Mouse (Mus musculus) midbrain, embryonic 16.5 days (tissue): ENCODE measurements around the gene Tnr. TPM values are rescaled to one million over a fixed set of nuclear protein-coding genes. Genes with fewer than 3 reads are reported as not detected.

Experiments used
- ATAC-seq: fragments of 200-750 bp; cut with Nextera tagmentation; 2 replicates; pipeline ENCODE4 v1.8.0; 2017; ENCODE audit warnings: moderate TSS enrichment
- H3K27ac ChIP-seq: fragments of 300-500 bp; sonication (generic); 2 replicates; pipeline ENCODE4 v1.5.1; 2014; ENCODE audit warnings: mild to moderate bottlenecking, low read length, mixed read lengths
- H3K27me3 ChIP-seq: fragments of 300-500 bp; sonication (generic); 2 replicates; pipeline ENCODE4 v1.6.1; 2014; ENCODE audit warnings: low read depth, low read length, mixed read lengths; ENCODE audit not compliant: control insufficient read depth, insufficient read depth
- H3K36me3 ChIP-seq: fragments of 300-500 bp; sonication (generic); 2 replicates; pipeline ENCODE4 v1.6.1; 2014; ENCODE audit warnings: mild to moderate bottlenecking, low read length, moderate library complexity, mixed read lengths; ENCODE audit not compliant: control insufficient read depth, insufficient read depth
- H3K4me1 ChIP-seq: fragments of 300-500 bp; sonication (generic); 2 replicates; pipeline ENCODE4 v1.6.1; 2014; ENCODE audit warnings: mild to moderate bottlenecking, low read length, mixed read lengths; ENCODE audit not compliant: control insufficient read depth, insufficient read depth
- H3K4me2 ChIP-seq: fragments of 300-500 bp; sonication (generic); 2 replicates; pipeline ENCODE4 v1.6.1; 2014; ENCODE audit warnings: mild to moderate bottlenecking, low read length, mixed read lengths
- H3K4me3 ChIP-seq: fragments of 300-500 bp; sonication (generic); 2 replicates; pipeline ENCODE4 v1.5.1; 2014; ENCODE audit warnings: low read depth, mild to moderate bottlenecking, low read length, moderate library complexity, mixed read lengths
- H3K9ac ChIP-seq: fragments of 300-500 bp; sonication (generic); 2 replicates; pipeline ENCODE4 v1.6.1; 2014; ENCODE audit warnings: low read depth, low read length, mixed read lengths
- H3K9me3 ChIP-seq: fragments of 300-500 bp; sonication (generic); replicated peaks from 2 replicates; pipeline ENCODE4 v1.6.1; 2014; ENCODE audit warnings: mild to moderate bottlenecking, low read length, mixed read lengths; ENCODE audit not compliant: control insufficient read depth, poor library complexity, severe bottlenecking
- WGBS: fragments of 180-500 bp; shearing (Covaris S2); extraction: QIAGEN DNeasy Blood & Tissue Kit; methylation state at CpG from one replicate; pipeline ENCODE4 v1.1.7; 2014; 5-methylcytosine and 5-hydroxymethylcytosine counted together
- polyA plus RNA-seq: library from polyadenylated mRNA; unstranded; fragments of >200 nt; fragmentation: Nextera tagmentation; extraction: Ambion mirVana; gene quantifications from 2 replicates; pipeline ENCODE4 v1.2.1, GENCODE M21; 2015

The Tnr gene
- polyA plus RNA-seq, 1 experiment from 2014 or later, result 5.4 TPM

DNA sequence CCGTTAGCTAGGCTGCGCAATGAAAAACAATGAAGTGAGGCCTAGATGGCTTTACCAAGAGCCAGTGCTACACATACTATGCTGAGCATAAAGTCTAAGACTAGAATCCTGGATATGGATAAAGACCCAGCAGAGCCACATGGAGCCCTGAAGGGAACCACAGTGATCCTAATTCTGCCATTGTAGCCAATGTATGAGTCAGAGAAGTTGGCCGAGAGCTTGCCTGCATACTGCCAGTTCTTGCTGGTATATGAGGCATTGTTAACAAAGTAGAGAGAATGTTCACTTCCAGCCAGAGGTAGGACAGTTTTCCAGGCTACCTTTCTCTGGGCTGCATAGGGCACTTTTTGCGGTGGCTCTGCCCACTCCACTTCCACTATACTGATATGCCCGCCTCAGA is 365.0 kb downstream of the Tnr start:
- H3K4me2 ChIP-seq, result no peak overlapping the region
- no peaks in the 10 kb centered on the region for H3K9me3 ChIP-seq
- ATAC-seq, result no peak
- 97% methylated on average over 5 of the region's 5 CpGs for WGBS
- no peak overlapping the region for H3K4me3 ChIP-seq
- H3K4me1 ChIP-seq, result no peaks in the 10 kb centered on the region
- H3K27me3 ChIP-seq, result no peaks in the 10 kb centered on the region
- no peak overlapping the region for H3K27ac ChIP-seq
- H3K36me3 ChIP-seq, result no peaks in the 10 kb centered on the region
- no peak overlapping the region for H3K9ac ChIP-seq

DNA sequence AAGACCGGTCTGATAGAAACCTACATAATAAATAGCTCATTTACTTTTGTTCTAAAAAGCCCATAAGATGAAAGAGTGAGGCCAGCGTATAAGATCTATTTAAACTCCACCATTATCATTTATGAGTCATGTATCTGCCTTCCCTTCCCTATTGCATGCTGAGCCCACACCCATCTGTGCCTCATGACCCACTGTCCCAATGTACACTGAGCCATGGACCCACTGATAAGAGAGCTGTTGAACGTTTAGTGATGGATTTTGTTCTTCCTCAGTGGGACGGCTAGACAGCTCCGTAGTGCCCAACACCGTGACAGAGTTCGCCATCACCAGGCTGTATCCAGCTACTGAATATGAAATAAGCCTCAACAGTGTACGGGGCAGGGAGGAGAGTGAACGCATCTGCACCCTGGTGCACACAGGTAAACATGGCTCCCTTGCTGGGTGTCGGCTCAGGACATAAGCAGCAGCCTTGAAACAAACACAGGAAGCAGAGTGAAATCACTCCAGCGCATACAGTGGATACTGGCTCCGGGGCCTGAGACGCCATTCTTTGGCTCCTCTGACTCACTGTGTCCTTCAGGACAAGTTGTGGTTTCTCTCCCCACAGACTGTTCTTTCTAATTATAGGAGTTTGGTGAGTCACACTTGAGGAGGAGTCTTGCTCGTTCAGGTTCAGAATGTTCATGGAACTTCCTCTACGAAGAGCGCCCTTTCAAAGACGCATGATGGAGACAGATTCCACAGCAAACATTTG is 365.6 kb downstream of the Tnr start:
- Histone ChIP-seq H3K4me3 (no peak overlapping the region), H3K27ac (no peak overlapping the region), H3K9ac (no peak overlapping the region), H3K9me3 (no peaks in the 10 kb centered on the region), H3K4me1 (no peaks in the 10 kb centered on the region), H3K4me2 (no peak overlapping the region), H3K36me3 (no peaks in the 10 kb centered on the region), H3K27me3 (no peaks in the 10 kb centered on the region)
- WGBS, result 96% methylated on average over 17 of the region's 17 CpGs
- no peak for ATAC-seq

DNA sequence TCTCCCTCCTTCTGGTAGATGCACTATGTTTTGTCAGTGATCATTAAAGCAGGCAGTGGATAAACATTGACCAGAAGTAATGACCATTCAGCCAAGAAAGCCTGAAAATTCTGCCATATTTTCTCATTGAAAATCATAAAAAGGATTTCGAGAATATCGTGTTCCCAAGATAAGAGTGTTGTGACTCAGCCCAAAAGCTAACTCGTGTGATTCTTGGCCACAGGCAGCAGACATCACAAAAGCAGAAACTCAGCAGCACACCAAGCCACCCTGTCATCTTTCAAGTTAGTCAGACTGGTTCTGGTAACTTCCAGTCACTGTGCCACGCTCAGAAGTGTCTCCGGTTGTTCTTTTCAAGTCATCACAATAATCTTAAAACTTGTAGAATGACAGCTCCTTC is 367.0 kb downstream of the Tnr start:
- WGBS, result 86% methylated on average over 5 of the region's 5 CpGs
- H3K9me3 ChIP-seq, result no peaks in the 10 kb centered on the region
- H3K9ac ChIP-seq, result no peak overlapping the region
- H3K27me3 ChIP-seq, result no peaks in the 10 kb centered on the region
- no peaks in the 10 kb centered on the region for H3K36me3 ChIP-seq
- no peak overlapping the region for H3K27ac ChIP-seq
- H3K4me2 ChIP-seq, result no peak overlapping the region
- no peaks in the 10 kb centered on the region for H3K4me1 ChIP-seq
- ATAC-seq, result no peak
- no peak overlapping the region for H3K4me3 ChIP-seq

DNA sequence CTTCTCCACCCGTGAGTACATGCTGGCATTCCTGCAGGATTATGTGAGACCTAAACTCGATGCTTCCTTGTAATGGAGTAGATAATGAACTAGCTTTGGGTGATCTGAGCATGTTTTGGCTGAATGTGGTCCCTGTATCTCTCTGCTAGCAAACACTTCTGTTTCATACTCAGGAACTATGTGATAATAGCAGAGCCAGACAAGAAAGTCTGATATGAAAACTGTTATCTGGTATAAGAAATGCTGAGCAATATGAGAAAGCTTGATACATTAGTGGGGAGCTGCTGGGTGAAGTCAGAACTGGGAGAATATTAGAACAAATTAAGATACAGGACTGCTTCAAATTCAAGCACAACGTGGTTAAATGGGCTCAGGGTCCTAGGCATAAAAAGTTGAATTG is 371.5 kb downstream of the Tnr start:
- Histone ChIP-seq H3K27ac (no peak overlapping the region), H3K36me3 (no peaks in the 10 kb centered on the region), H3K4me3 (no peak overlapping the region), H3K9me3 (no peaks in the 10 kb centered on the region), H3K27me3 (no peaks in the 10 kb centered on the region), H3K9ac (no peak overlapping the region), H3K4me2 (no peak overlapping the region), H3K4me1 (no peaks in the 10 kb centered on the region)
- 76% methylated on average over 3 of the region's 3 CpGs for WGBS
- ATAC-seq, result no peak

DNA sequence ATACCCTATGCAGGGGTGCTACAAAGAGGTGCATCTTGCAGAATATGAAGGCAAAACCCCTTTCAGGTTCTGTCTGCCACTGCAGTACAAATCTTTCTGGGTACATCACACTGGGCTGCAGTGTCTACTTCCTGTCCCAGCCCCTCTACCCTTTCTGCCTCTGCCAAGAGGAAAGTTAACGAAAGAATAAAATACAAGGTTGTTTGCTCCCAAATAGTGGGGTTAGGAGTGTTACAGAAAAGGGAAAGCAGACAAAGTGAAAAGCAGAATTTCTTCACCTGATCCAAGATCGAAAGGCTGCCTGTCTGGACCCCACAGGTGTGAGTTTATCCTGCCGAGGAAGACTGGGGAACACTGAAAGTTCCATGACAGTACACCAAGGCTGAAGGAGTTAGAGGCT is 376.4 kb downstream of the Tnr start:
- Histone ChIP-seq H3K9ac (no peak overlapping the region), H3K9me3 (no peaks in the 10 kb centered on the region), H3K27ac (no peak overlapping the region), H3K4me1 (peaks cover 8% of the 10 kb centered on the region), H3K27me3 (no peaks in the 10 kb centered on the region), H3K36me3 (no peaks in the 10 kb centered on the region), H3K4me2 (no peak overlapping the region), H3K4me3 (no peak overlapping the region)
- 89% methylated on average over 3 of the region's 3 CpGs for WGBS
- no peak for ATAC-seq

DNA sequence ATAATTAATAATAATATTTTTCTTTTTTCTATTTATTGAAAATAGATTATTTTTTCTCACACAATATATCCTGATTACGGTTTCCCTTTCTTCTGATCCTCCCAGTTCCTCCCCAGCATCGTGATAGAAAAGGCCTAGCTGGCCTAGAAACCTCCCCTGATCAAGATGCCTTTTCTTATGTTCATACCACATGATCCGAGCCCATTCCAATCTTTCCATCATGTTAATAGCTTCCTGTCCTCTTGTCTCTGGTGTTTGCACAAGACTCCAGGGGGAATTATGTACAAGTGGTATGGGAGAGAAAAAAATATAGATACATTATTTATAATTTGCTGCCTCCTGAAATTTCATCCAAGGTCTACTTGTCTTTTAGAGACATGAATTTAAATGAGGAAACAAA is 377.1 kb downstream of the Tnr start:
- H3K9ac ChIP-seq, result no peak overlapping the region
- peaks cover 8% of the 10 kb centered on the region for H3K4me1 ChIP-seq
- H3K4me3 ChIP-seq, result no peak overlapping the region
- no peak for ATAC-seq
- WGBS, result 50% methylated on average over 3 of the region's 3 CpGs
- H3K27ac ChIP-seq, result peak overlapping the region; percentile 48; the same call in 1 of the 2 replicates
- H3K27me3 ChIP-seq, result no peaks in the 10 kb centered on the region
- H3K4me2 ChIP-seq, result no peak overlapping the region
- no peaks in the 10 kb centered on the region for H3K36me3 ChIP-seq
- no peaks in the 10 kb centered on the region for H3K9me3 ChIP-seq

DNA sequence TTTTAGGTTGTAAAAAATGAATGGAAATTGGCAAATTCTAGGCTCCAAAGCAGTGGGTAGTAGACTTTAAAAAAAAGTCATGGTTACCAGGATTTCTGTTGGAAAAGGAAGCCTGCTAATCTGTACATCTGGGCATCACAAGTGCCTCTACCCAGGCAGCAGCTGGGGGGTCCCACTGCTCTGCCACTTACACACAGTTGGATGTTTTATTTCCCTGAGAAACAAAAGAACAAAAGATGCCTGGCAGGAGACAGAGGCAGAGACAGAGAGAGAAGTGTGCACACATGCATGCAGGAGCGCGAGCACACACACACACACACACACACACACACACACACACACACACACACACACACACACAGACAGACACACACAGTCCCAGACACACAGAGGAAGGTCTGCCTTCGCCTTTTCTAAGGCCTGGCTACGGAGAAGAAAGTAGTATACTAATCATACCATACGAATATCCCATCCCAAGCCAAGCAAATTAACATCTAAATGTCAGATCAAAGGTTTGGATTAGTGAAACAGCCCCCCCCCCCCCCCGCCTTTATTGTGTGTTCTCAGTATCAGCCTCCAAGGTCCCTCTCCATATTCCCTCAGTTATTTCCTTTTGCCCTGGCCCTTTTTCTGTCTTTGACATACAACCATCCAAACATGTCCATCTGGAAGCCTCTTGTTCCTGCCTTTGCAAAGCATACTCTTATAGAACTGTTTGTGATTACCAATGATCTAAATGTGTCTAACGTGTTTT is 378.0 kb downstream of the Tnr start:
- H3K4me2 ChIP-seq, result no peak overlapping the region
- peaks cover 8% of the 10 kb centered on the region for H3K4me1 ChIP-seq
- H3K36me3 ChIP-seq, result no peaks in the 10 kb centered on the region
- WGBS, result 24% methylated on average over 7 of the region's 7 CpGs
- no peaks in the 10 kb centered on the region for H3K27me3 ChIP-seq
- ATAC-seq, result no peak; the same call in 1 of the 2 replicates
- no peak overlapping the region for H3K4me3 ChIP-seq
- H3K27ac ChIP-seq, result no peak overlapping the region
- no peak overlapping the region for H3K9ac ChIP-seq
- no peaks in the 10 kb centered on the region for H3K9me3 ChIP-seq

DNA sequence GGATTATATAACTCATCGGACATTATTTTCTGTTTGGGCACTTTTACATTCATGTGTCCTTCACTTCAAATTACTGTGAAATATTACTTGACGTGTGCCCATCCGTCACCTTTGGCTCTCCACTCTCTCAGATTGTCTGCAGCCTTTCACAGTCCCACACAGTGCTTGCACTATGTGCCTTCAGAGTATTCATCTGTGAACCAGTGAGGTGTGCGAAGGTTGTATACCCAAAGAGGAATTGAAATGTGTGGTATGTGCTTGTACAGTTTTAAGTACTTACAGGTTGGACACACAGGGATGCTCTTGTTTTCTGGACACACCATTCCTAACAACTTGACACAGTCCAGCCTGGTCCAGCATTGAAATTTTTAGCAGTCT is 378.5 kb downstream of the Tnr start:
- H3K4me3 ChIP-seq, result no peak overlapping the region
- no peaks in the 10 kb centered on the region for H3K36me3 ChIP-seq
- WGBS, result 77% methylated on average over 4 of the region's 4 CpGs
- H3K9ac ChIP-seq, result no peak overlapping the region
- no peak overlapping the region for H3K27ac ChIP-seq
- no peak for ATAC-seq
- peaks cover 8% of the 10 kb centered on the region for H3K4me1 ChIP-seq
- no peaks in the 10 kb centered on the region for H3K9me3 ChIP-seq
- no peaks in the 10 kb centered on the region for H3K27me3 ChIP-seq
- no peak overlapping the region for H3K4me2 ChIP-seq

DNA sequence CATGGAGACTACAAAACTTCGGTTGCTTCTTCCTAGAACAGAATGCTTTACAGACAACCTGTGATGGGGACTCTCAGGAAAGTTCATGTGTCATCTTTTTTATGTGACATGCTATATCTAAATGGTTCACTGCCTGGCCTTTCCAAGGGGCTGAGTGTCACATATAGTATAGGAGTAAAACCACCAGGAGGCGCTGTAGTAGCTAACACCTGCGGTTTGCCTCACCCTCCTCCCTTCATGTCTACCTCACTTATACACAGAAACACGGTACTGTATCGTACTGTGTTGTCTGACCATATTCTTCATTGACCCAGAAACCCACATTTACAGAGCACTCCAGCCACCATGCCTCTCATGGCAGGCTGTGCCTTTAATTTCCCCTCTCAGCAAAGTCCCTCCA is 387.4 kb downstream of the Tnr start:
- no peaks in the 10 kb centered on the region; the same call in 1 of the 2 replicates for H3K36me3 ChIP-seq
- no peak overlapping the region for H3K4me3 ChIP-seq
- H3K27me3 ChIP-seq, result no peaks in the 10 kb centered on the region
- H3K9ac ChIP-seq, result no peak overlapping the region
- 46% methylated on average over 5 of the region's 5 CpGs for WGBS
- H3K4me1 ChIP-seq, result no peaks in the 10 kb centered on the region
- no peak; the same call in 1 of the 2 replicates for ATAC-seq
- no peak overlapping the region for H3K4me2 ChIP-seq
- H3K27ac ChIP-seq, result no peak overlapping the region
- H3K9me3 ChIP-seq, result no peaks in the 10 kb centered on the region
